Mouse (Mus musculus): ENCODE measurements around the gene Nup98.

DNA sequence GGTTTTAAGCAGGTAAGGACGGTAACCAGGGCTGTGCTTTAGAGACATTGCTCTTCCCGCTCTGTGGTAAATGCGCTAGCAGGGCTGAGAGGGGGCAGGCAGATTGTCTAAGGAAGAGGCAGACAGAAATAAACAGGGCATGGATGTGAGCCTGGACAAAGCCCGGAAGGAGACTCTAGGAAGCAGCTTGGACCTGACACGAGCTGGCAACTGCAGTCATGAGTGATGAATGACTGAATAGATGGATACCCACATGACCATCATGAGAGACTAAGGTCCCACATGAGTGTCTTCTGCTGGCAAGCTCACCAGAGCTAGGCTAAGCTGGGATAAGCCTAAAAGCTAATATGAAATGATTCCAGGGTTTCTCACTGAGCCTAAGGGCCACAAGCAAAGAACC, 105.8 kb downstream of the Nup98 start:
- no peak for TF ChIP-seq MYOG (IDR thresholded peaks at IDR 0.05; ENCODE audit: control insufficient read depth, extremely low read depth, insufficient read length)
- no peak for TF ChIP-seq FOSL1 (IDR thresholded peaks at IDR 0.05; ENCODE audit: insufficient read depth, low read length, poor library complexity, severe bottlenecking)

Measured in C2C12 (cell line).